Mouse (Mus musculus) stomach, embryonic 15.5 days (tissue): ENCODE measurements around the gene Gls2. TPM values are rescaled to one million over a fixed set of nuclear protein-coding genes. Genes with fewer than 3 reads are reported as not detected.

Source experiments
- polyA plus RNA-seq: library from polyadenylated mRNA; unstranded; fragments of >200 nt; fragmentation: Nextera tagmentation; extraction: Ambion mirVana; gene quantifications from 2 replicates; pipeline ENCODE4 v1.2.1, GENCODE M21; 2015

Gls2 gene
- polyA plus RNA-seq, 1 experiment from 2014 or later, result 4.3 TPM

Other genes starting within 250 kb of the Gls2 start
- gene Hsd17b6, start 186.8 kb upstream of the Gls2 start, polyA plus RNA-seq, result not detected in 2 replicates
- gene Prim1, start 179.3 kb upstream of the Gls2 start, polyA plus RNA-seq, result 69.9 and 75.1 TPM in 2 replicates
- gene Naca, start 158.9 kb upstream of the Gls2 start, polyA plus RNA-seq, result 639 and 789 TPM in 2 replicates
- 522 and 529 TPM in 2 replicates for gene Ptges3, start 135.5 kb upstream of the Gls2 start, polyA plus RNA-seq
- 2,393 and 2,495 TPM in 2 replicates for gene Atp5b, start 111.2 kb upstream of the Gls2 start, polyA plus RNA-seq
- 10.1 and 11.7 TPM in 2 replicates for gene Baz2a, start 102.9 kb upstream of the Gls2 start, polyA plus RNA-seq
- 27.3 and 29.8 TPM in 2 replicates for gene Rbms2, start 14.2 kb upstream of the Gls2 start, polyA plus RNA-seq
- gene Spryd4, start 17.4 kb downstream of the Gls2 start, polyA plus RNA-seq, result 31.1 and 34.6 TPM in 2 replicates
- gene Mip, start 31.4 kb downstream of the Gls2 start, polyA plus RNA-seq, result 0.14 TPM in 1 of 2 replicates, not detected in the other
- gene Timeless, start 37.6 kb downstream of the Gls2 start, polyA plus RNA-seq, result 43.7 and 46.4 TPM in 2 replicates
- 0.24 and 0.55 TPM in 2 replicates for gene Apon, start 59.6 kb downstream of the Gls2 start, polyA plus RNA-seq
- 2.8 and 8.5 TPM in 2 replicates for gene Apof, start 74.2 kb downstream of the Gls2 start, polyA plus RNA-seq
- 13.0 and 16.3 TPM in 2 replicates for gene Stat2, start 76.1 kb downstream of the Gls2 start, polyA plus RNA-seq
- gene Il23a, start 104.3 kb downstream of the Gls2 start, polyA plus RNA-seq, result 0.40 and 0.46 TPM in 2 replicates
- 27.1 and 31.2 TPM in 2 replicates for gene Pan2, start 108.9 kb downstream of the Gls2 start, polyA plus RNA-seq
- 331 and 344 TPM in 2 replicates for gene Cnpy2, start 128.0 kb downstream of the Gls2 start, polyA plus RNA-seq
- 192 and 212 TPM in 2 replicates for gene Cs, start 143.3 kb downstream of the Gls2 start, polyA plus RNA-seq
- 14.0 and 14.5 TPM in 2 replicates for gene Coq10a, start 174.5 kb downstream of the Gls2 start, polyA plus RNA-seq
- gene Ankrd52, start 182.7 kb downstream of the Gls2 start, polyA plus RNA-seq, result 12.8 and 15.8 TPM in 2 replicates
- gene Slc39a5, start 206.8 kb downstream of the Gls2 start, polyA plus RNA-seq, result 34.5 and 39.4 TPM in 2 replicates
- gene Nabp2, start 217.0 kb downstream of the Gls2 start, polyA plus RNA-seq, result 66.3 and 81.0 TPM in 2 replicates
- 33.2 and 35.4 TPM in 2 replicates for gene Rnf41, start 217.2 kb downstream of the Gls2 start, polyA plus RNA-seq